Mouse (Mus musculus) fat pad, adult 2 months (tissue): Measurements from ENCODE around the gene Mocs2.

Experiments used
- DNase-seq: peaks from one replicate; pipeline ENCODE4 v3.0.0-alpha.2; 2011; ENCODE audit warnings: low read depth, low spot score; ENCODE audit errors: extremely low read depth

Gene Mocs2

DNA sequence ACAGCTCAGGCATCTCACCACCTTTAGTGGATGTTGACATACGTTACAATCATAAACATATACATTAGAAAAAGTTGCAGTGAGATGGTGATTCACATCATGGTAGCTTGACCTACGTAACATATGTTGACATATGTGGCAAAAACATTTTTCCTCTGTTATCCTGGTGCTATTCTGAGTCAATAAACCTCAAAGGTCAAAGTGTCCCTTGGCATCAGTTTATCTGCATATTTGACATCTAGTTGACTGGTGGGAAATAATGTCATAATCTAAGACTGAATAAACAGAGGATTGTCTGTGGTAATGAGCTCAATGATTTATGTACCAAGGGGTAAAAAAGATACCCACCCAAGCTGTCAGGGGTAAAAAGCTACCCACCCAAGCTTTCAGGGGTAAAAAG, 35.1 kb downstream of the Mocs2 start:
- no peak for DNase-seq

- DNase-seq = no peak
Observed at GRCm38 (mm10) chr13:114854023-114854422, 36.0 kb downstream of the Mocs2 start.

DNA sequence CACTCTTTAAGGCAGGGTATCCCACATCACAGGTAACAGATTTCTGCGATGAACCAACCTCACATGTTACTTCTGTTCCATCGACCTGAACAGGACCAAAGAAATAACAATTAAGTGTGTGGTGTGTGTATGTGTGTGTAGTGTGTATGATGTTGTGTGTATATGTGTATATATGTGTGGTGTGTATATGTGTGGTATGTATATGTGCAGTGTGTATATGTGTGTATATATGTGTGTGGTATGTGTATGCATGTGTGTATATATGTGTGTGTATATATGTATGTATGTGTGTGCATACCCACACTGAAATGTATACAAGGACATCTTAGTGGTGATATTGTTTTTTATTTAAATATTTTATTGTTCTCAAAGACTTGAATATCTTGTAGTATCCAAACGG, 36.4 kb downstream of the Mocs2 start:
- DNase-seq = no peak

DNA sequence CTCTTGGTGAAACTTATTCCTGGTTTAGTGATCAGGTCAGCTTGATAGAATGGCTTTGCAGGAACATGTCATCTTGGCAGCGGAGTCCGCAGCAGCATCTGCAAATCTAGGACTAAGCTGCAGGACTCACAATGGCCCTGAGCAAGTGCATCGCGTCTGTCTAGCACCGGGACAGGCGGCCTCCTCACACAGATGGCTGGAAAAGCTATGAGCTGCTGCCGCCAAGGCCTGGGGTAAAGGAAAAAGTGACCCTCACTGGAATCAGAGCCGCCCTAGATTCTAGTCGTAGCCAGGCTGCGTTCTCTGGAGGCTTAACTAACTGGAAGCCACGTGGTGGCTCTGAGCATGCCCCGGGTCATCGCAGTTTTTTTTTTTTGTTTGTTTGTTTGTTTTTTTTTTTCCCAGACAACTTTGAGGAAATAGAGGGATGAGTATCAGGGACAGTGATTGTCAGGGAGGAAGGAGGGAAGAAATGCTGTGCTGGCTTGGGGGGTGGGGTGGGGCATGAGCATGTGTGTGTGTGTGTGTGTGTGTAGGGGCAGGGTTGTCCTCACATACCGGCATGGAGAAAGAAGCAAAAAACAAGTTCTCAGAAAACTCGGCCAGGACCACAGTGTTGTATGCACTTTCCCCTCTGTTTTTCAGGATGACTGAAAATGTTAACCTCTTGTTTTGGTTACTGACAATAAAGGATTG, 37.7 kb downstream of the Mocs2 start:
- DNase-seq = no peak

DNA sequence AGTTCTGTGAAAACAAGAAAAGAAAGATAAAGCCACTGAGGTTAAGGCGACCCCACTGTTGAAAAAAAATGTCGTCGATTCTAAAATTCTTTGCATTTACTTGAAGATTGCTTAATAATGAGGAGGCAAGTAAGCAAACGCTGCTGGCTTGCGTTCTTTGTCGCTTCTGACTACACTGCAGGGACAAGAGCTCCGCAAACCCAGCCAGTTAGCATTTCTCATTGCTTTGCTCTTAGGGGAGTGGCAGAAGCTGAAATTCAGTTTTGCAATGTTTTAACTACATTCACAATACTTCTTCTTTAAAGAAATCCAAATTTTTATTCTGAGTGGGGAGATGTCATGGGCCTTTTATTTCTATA, 38.2 kb downstream of the Mocs2 start:
- DNase-seq = no peak

- no peak for DNase-seq
Observed at GRCm38 (mm10) chr13:114857525-114857924, 39.5 kb downstream of the Mocs2 start.

- DNase-seq = no peak
Observed at GRCm38 (mm10) chr13:114874738-114875137, 56.7 kb downstream of the Mocs2 start.

DNA sequence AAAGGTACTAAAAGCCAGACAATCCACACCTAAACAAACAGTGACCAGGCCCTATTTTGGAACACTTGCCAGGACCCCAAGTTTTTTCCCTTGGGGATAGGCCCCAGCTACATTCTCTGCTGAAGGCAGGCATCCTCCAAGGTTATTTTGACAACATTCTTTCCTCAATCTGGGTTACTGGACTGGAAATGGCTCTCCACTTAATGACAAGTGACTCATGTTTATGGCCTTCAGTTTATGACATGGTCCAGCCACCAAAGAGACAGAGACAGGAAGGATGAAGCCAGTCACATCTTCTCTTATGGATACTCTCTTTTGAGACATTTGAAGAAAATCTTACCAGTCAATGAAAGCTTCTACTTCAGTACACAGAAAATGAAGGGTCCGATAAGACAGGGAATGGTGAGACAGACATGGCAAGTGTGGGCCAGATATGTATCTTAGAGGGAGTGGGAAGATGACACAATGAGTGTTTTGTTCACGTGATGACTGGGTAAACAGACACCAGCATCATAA, 58.0 kb downstream of the Mocs2 start:
- no peak for DNase-seq

DNA sequence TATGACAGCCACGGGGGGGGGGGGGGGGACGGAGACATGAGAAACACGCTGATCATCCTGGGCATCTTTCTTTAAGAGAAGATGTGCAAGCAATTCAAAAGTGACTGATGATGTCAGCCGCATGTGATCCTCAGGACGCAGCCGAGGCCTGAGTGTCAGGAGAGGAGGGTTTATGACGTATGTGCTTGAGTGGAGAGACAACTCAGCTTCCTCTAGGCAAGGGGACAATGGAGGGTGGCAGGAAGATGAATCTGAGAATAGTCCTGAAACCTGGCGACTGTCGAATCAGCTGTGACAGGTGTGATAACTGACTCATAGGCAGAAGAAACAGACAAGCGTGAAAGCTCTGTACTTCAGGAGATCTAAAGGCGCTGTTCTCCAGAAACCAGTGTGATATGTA, 60.6 kb downstream of the Mocs2 start:
- DNase-seq = no peak
